Mouse (Mus musculus): Measurements from ENCODE around the gene Tmc4.

- TF ChIP-seq CTCF (IDR thresholded peaks at IDR 0.05; ENCODE audit: borderline replicate concordance, extremely low read depth, insufficient read depth, insufficient read length) (no peak), POLR2A (IDR thresholded peaks at IDR 0.05; ENCODE audit: borderline replicate concordance, extremely low read depth, insufficient read depth, insufficient read length, poor library complexity, severe bottlenecking) (no peak)
Measured at GRCm38 (mm10) chr7:3698471-3698870, 21.1 kb upstream of the Tmc4 start.

Data from brain, embryonic 14.5 days (tissue).